Mouse (Mus musculus) G1E-ER4 (cell line): ENCODE results near the gene Gm1043. TPM values are rescaled to one million over a fixed set of nuclear protein-coding genes. Genes with fewer than 3 reads are reported as not detected.

Experiments
- GATA1 ChIP-seq: IDR thresholded peaks from one replicate; pipeline ENCODE4 v1.8.0; 2012; ENCODE audit warnings: low read length, inconsistent platforms
- polyA plus RNA-seq: library from polyadenylated mRNA; stranded (reverse); fragments of >175 nt; gene quantifications from 2 replicates; pipeline ENCODE4 v1.2.3, GENCODE M21; 2012

Gm1043 gene
- polyA plus RNA-seq, 1 experiment = not detected

DNA sequence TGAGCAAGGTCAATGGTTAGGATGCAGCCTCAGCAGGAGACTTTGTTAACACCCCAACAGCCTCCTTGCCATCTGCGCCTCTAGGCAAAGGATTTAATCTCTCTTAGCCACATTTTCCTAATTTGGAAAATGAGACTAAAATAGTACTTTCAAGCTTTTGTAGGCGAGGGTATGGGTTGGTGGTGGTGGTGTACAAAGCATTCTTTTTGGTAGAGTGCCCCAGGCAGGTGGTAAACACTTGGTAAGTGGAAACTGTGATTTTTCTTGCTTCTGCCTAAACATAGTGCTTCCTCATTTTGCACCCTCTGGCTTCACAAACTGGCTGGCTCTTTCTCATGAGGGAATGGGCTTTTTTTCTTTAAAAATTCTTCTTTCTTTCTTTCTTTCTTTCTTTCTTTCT, 153.5 kb downstream of the Gm1043 start:
- TF ChIP-seq GATA1 = no peak

- TF ChIP-seq GATA1 = no peak
Observed at GRCm38 (mm10) chr5:37240550-37240949, 155.4 kb downstream of the Gm1043 start.

DNA sequence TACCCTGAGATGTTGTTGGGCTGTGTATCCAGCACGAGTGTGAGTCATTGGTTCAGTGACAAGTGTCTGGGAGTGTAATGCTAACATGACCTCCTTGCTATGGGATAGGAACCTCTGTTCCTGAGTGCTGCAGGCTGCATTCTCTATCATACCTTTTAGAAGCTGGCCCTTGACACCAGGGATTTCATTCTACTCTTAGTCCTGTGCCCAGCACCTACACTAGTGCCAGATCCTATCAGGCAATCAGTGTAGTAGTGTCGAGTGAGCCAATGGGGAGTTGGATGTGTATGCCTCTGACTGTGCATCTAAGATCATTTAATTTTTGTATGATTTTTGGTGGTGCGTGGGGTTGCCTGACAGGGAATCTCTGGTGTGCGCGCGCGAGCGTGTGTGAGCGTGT, 156.1 kb downstream of the Gm1043 start:
- TF ChIP-seq GATA1 = no peak

GRCm38 (mm10) chr5:37241651-37242151, 156.5 kb downstream of the Gm1043 start, which contains the start of gene Crmp1:
Gene Crmp1, plus strand, starts transcription at chr5:37241940.
- no peak for TF ChIP-seq GATA1

GRCm38 (mm10) chr5:37242360-37243168, 157.4 kb downstream of the Gm1043 start:
- no peak for TF ChIP-seq GATA1

GRCm38 (mm10) chr5:37243169-37243886, 158.2 kb downstream of the Gm1043 start:
- no peak for TF ChIP-seq GATA1

DNA sequence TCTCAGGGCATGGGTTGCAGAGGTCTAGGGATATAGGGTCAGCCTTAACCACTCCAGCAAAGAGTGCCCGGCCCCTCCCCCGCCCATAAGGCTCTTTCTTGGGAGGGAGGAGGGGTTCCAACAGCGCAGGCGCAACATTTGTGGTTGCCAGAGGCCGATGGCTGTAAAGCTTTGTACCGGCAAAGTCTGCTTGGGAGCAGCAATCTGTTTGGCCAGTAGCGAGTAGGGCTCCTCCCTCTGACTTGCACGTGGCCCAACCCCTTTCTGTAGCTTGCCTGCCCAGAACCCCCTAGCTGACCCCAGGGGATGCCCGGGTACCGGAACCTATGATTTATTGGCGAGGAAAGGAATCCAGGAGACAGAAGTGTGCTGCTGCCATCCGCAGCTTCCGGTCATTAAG, 159.0 kb downstream of the Gm1043 start:
- no peak for TF ChIP-seq GATA1

DNA sequence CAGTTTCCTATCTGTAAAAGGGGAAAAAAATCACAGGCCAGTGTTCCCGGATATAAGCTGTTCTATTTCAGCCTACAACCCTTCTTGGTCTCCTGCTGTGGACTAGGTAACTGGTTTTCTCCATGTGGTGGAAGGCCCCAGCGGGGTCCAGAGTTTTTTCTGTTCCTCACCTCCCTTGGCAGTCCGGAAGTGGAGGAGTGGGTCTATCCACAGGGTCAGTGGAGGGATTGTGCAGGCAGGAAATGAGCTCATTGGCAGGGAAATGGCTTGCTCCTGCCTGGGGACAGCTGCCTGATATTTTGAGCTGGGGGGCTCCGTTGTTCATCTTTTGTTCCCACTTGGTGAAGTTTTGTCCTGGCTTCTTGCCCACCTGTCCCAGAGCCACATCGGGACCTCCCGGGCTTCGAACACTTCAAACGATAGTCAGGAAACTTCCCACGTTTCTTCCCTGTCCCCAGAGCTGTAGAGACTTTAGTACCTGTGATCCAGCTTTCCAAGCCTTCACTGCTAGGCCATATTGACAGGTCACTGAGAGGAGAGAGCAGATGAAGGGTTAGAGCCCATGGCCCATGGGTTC, 159.6 kb downstream of the Gm1043 start:
- no peak for TF ChIP-seq GATA1

- TF ChIP-seq GATA1 = no peak
Observed at GRCm38 (mm10) chr5:37245651-37246050, 160.5 kb downstream of the Gm1043 start.

DNA sequence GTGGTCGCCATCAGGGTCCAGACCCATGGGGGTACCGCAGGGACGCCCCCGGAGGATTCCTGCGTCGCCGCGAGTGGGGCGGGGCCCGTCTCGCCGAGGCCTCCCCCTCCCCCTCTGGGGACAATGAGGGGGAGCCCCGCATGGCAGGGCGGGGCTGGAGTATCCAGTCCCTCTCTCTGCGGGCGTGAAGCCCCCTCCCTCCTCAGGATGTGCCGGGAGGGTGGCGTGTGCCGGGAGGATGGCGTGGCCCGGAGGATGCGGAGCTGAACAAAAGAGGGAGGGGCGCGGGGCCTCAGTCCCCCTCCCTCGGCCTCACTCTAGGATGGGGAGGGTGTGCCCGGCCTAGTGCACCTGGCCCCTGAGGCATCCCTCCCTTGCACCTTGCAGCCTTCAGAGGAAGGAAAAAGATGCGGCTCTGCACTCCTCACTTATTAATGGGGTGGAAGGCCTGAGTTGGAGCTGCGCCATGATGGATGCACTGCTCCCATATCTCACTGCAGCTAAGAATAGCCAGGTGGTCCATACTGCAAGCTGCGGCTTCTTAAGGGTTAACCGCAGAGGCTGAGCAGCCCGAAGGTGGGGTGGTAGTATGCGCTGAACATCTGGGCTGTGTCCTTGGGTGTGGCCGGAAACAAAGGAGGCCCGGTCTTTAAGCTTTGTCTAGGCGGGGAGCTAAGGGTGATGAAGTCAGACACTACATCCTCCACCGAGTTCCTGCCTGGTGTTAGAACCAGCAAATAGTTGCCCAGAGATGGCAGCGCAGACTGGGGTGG, 161.2 kb downstream of the Gm1043 start:
- TF ChIP-seq GATA1 = no peak

- TF ChIP-seq GATA1 = no peak
Observed at GRCm38 (mm10) chr5:37247456-37247855, 162.3 kb downstream of the Gm1043 start.

GRCm38 (mm10) chr5:37248870-37249269, 163.7 kb downstream of the Gm1043 start:
- no peak for TF ChIP-seq GATA1

DNA sequence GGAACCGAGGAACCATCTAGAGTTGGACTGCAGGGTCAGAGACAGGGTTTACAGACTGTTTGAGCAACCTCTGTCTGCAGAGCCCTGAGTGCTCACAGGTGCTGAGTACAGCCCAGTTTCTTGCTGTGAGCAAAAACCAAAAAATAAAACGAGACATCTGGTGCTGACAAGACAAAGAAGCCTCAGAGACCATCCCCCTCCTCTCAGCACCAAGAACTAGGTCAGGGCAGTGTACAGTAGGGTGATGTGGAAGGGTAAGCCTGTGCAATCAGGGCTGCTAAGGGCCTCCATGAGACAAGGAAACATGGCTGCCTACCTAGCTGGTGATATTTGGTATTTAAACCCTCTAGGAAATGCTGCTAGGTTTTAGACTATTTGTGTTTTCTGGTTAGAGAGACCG, 166.4 kb downstream of the Gm1043 start:
- TF ChIP-seq GATA1 = no peak

DNA sequence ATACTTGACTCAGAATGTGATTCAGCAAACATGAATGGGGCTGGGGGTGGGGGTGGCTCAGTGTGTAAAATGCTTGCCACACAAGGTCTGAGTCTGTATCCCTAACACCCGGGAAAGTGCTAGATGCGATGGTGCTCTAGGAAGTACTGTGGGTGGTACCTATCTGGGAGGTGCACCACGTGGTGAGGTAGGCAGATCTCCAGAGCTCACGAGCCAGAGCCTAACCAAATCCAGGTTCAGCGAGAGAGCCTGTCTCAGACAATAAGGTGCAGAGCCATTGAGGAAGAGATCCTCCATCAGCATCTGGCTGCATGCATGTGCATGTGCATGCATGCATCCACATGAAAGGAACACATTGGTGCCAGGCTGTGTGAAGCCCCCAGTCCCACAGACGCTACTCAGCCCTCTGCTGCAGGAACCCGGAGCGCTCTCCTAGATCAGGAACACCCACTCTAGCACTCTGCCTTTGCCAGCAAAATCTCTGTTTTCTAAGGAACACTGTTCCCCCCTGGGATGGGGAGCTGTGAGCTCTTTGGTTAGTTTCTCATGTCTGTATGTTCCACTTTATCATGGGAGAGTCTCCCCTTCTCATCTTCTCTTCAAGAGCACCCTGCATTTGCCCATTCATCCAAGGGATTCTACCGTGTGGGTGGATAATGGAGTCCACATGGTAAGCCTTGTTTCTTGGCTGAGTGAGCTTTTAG, 167.1 kb downstream of the Gm1043 start:
- TF ChIP-seq GATA1 = no peak

GRCm38 (mm10) chr5:37254523-37254922, 169.4 kb downstream of the Gm1043 start:
- TF ChIP-seq GATA1 = no peak
